Mouse (Mus musculus) forebrain, embryonic 16.5 days (tissue): ENCODE measurements around the gene Apba2. TPM values are rescaled to one million over a fixed set of nuclear protein-coding genes. Genes with fewer than 3 reads are reported as not detected.

Experiments used
- ATAC-seq: fragments of 200-750 bp; cut with Nextera tagmentation; 2 replicates; pipeline ENCODE4 v1.8.0; 2017; ENCODE audit warnings: mild to moderate bottlenecking, moderate library complexity
- H3K27ac ChIP-seq: fragments of 300-500 bp; sonication (generic); 2 replicates; pipeline ENCODE4 v1.5.1; 2014; ENCODE audit warnings: low read length, control low read depth
- H3K27me3 ChIP-seq: fragments of 300-500 bp; sonication (generic); replicated peaks from 2 replicates; pipeline ENCODE4 v1.6.1; 2014; ENCODE audit warnings: low read length; ENCODE audit not compliant: control insufficient read depth, insufficient read depth
- H3K36me3 ChIP-seq: fragments of 300-500 bp; sonication (generic); 2 replicates; pipeline ENCODE4 v1.6.1; 2014; ENCODE audit not compliant: control insufficient read depth, insufficient read depth
- H3K4me1 ChIP-seq: fragments of 300-500 bp; sonication (generic); replicated peaks from 2 replicates; pipeline ENCODE4 v1.6.1; 2014; ENCODE audit warnings: low read length; ENCODE audit not compliant: control insufficient read depth, insufficient read depth
- H3K4me2 ChIP-seq: fragments of 300-500 bp; sonication (generic); 2 replicates; pipeline ENCODE4 v1.6.1; 2014; ENCODE audit warnings: mild to moderate bottlenecking, low read length, control low read depth
- H3K4me3 ChIP-seq: fragments of 300-500 bp; sonication (generic); replicated peaks from 2 replicates; pipeline ENCODE4 v1.5.1; 2014; ENCODE audit warnings: mild to moderate bottlenecking, low read length, control low read depth
- H3K9ac ChIP-seq: fragments of 300-500 bp; sonication (generic); replicated peaks from 2 replicates; pipeline ENCODE4 v1.6.1; 2014; ENCODE audit warnings: low read depth, low read length, control low read depth
- H3K9me3 ChIP-seq: fragments of 300-500 bp; sonication (generic); 2 replicates; pipeline ENCODE4 v1.6.1; 2016; ENCODE audit warnings: low read length; ENCODE audit not compliant: control insufficient read depth
- WGBS: fragments of 180-500 bp; shearing (Covaris S2); extraction: QIAGEN DNeasy Blood & Tissue Kit; methylation state at CpG from one replicate; pipeline ENCODE4 v1.1.7; 2014; 5-methylcytosine and 5-hydroxymethylcytosine counted together
- polyA plus RNA-seq: library from polyadenylated mRNA; unstranded; fragments of >200 nt; fragmentation: Nextera tagmentation; extraction: Ambion mirVana; gene quantifications from 2 replicates; pipeline ENCODE4 v1.2.1, GENCODE M21; 2015

Apba2 gene
- polyA plus RNA-seq, 1 experiment from 2014 or later: 176 TPM

DNA sequence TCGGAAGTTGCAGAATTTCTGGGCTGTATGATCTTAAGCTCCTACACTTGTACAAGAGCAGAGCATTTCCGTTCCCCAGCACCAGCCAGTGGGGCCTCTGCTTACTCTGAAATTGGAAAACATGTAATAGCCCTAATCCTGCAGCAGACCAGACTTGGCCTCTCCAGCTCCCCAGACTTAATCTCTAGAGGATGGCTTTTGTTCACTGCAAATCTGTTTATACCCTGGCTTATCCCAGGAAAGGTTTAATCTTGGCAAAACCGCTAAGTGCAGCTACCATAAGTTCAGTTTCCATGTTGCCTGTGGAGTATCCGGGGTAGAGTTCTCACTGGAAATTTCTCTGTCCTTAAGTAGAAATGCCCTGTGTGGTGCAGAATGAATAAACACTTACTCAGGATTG, 206.7 kb downstream of the Apba2 start:
- WGBS: 78% methylated on average over 4 of the region's 4 CpGs
- H3K27ac ChIP-seq: no peak overlapping the region
- ATAC-seq: no peak

DNA sequence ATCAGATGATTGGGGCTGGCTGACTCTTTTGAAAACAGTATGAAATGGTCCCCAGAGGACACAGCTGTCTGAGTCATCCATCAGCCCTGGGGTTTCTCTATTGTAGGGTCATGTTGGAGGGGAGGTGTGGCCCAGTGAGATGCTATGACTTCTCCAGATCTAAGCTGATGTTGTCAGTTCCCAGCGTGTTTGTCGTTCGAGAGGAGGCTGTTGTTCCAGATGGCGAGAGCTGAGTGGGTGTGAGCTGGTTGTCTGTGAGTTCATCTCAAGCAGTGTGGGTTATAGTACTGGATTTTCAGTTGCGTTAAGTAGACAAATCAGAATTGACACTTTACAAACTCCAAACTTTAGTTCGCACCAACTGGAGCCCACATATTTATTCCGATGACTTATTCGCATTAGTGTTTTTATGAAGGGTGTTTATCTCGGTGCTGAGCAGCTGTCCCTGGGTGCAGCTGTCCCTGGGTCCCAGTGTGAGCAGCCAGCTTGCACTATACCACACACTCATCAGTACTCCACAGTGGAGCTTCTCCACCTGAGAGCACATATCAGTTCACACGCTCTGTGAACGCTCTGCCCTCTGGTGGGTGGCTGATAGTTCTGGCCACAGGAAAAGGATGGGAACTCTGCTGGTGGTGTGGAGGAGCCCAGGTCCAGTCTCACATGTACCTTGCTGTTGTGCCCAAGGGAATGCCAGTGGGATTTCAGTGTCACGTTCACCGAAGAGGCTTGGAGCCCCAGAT, 208.2 kb downstream of the Apba2 start:
- Histone ChIP-seq H3K4me2 (no peak overlapping the region), H3K36me3 (no peaks in the 10 kb centered on the region), H3K4me1 (no peaks in the 10 kb centered on the region), H3K27ac (no peak overlapping the region), H3K27me3 (no peaks in the 10 kb centered on the region), H3K4me3 (no peak overlapping the region), H3K9me3 (no peaks in the 10 kb centered on the region), H3K9ac (no peak overlapping the region)
- peak; percentile 48; the same call in 1 of the 2 replicates for ATAC-seq
- WGBS: 83% methylated on average over 13 of the region's 13 CpGs

More for the DNA sequence above, 206.7 kb downstream of the Apba2 start:
- Histone ChIP-seq H3K9ac (no peak overlapping the region), H3K9me3 (no peaks in the 10 kb centered on the region), H3K27me3 (no peaks in the 10 kb centered on the region), H3K4me3 (no peak overlapping the region), H3K36me3 (no peaks in the 10 kb centered on the region), H3K4me2 (no peak overlapping the region), H3K4me1 (no peaks in the 10 kb centered on the region)

DNA sequence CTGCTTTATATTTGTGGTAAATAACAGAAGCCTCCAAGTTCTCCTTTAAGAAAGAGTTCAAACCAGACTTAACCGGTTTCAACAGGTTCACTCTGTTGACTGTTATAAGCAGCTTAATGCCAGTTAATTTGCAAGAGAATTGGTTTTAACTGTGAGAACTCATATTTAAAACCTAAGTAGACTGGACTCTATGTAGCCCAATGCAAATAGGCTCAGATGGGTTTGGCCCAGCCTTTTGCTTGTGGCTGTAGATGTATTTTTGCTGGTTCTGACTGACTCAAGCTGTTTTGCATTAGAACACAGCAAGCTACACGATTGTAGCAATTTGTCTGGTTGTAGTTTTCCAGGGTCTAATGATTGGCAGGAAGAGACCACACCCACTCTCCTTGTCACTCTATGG, 214.8 kb downstream of the Apba2 start:
- H3K4me2 ChIP-seq: no peak overlapping the region
- H3K4me1 ChIP-seq: no peaks in the 10 kb centered on the region
- H3K9me3 ChIP-seq: no peaks in the 10 kb centered on the region
- 67% methylated on average over 2 of the region's 2 CpGs for WGBS
- H3K9ac ChIP-seq: no peak overlapping the region
- H3K27ac ChIP-seq: no peak overlapping the region
- H3K4me3 ChIP-seq: no peak overlapping the region
- no peak for ATAC-seq
- 0 out of 2 replicates have a peak, but pooled peaks cover 2% of the 10 kb centered on the region for H3K36me3 ChIP-seq
- H3K27me3 ChIP-seq: no peaks in the 10 kb centered on the region

DNA sequence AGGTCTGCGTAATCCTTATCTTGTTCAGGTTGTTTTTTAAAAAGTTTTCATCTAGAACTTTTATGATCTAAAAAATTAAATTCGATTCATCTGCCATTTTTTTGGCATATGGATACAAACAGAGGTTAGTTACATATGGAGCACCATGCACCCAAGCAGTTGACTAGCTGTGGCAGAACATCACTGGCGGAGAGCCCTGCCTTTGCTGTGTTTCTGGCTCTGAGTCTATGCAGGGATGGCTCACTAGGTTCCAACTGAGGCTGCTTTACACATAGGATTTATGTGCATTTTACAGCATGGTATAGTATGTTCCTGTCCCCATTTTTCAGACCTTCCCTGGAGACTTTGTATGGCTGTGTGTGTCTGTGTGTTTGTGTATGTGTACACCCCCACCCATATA, 221.8 kb downstream of the Apba2 start:
- H3K4me1 ChIP-seq: peaks cover 13% of the 10 kb centered on the region
- H3K27ac ChIP-seq: no peak overlapping the region
- H3K9ac ChIP-seq: no peak overlapping the region
- no peaks in the 10 kb centered on the region for H3K27me3 ChIP-seq
- no peaks in the 10 kb centered on the region for H3K9me3 ChIP-seq
- no peak overlapping the region for H3K4me3 ChIP-seq
- WGBS: 74% methylated on average over 3 of the region's 3 CpGs
- 0 out of 2 replicates have a peak, but pooled peaks cover 2% of the 10 kb centered on the region for H3K36me3 ChIP-seq
- peak; percentile 45 for ATAC-seq
- H3K4me2 ChIP-seq: no peak overlapping the region

DNA sequence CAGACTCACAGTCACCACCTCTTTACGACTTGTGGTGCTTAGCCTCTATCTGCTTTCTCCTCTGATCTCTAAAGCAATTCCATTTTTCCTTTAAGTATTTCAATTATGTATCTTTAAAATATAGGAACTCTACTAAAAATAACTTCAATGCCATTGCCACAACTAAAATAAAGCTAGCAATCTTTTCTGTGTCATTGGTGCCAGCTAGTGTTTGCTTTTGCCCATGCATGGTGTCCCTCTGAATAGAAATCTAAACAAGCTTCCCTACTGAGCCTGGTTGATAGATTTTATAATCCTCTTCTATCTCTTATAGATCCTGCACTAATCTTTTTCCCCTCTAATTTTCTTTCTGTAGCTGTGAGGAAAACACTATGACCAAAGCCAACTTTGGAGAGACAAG, 222.9 kb downstream of the Apba2 start:
- Histone ChIP-seq H3K4me3 (no peak overlapping the region), H3K9ac (no peak overlapping the region), H3K27ac (no peak overlapping the region), H3K4me2 (no peak overlapping the region), H3K4me1 (peaks cover 16% of the 10 kb centered on the region), H3K36me3 (no peaks in the 10 kb centered on the region), H3K27me3 (no peaks in the 10 kb centered on the region), H3K9me3 (no peaks in the 10 kb centered on the region)
- WGBS: 89% methylated on average over 1 of the region's 1 CpGs
- ATAC-seq: no peak

DNA sequence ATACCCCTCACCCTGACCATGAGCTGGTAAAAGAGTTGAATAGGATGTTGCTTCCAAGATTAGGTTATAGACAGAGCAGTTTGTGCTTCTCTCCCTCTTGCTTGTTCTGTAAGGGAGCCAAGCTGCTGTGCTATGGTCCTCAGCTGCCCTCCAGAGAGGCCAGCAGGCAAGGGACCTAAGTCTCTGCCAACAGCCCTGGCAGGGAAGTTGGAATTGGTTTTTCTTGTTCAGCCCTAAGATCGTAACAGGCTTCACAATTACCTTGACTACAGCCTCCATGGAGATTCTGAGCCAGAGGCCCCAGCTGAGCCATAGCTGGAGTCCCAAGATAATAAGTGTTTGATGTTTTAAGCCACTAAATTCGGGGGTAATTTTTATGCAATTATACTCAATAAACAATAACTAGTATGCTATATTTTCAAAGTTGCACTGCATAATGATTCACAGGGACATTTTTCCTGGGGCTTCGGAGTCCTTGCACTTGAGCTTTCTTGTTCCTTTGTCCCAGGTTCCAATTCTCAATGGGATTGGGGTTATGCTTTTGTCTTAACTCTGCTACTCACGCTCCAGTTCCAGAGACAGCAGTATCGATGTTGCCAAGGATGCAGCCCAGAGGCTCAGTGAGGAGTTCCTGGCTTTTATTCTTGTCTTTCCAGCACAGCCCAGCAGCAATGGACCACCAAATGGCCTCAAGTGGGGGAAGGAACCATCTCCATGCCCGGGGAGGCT, 224.6 kb downstream of the Apba2 start:
- 51% methylated on average over 6 of the region's 6 CpGs for WGBS
- H3K4me2 ChIP-seq: no peak overlapping the region
- H3K9me3 ChIP-seq: no peaks in the 10 kb centered on the region
- H3K36me3 ChIP-seq: no peaks in the 10 kb centered on the region
- no peak overlapping the region for H3K4me3 ChIP-seq
- H3K27ac ChIP-seq: no peak overlapping the region
- H3K9ac ChIP-seq: no peak overlapping the region
- H3K27me3 ChIP-seq: no peaks in the 10 kb centered on the region
- peaks cover 16% of the 10 kb centered on the region for H3K4me1 ChIP-seq
- peak; percentile 8; the same call in 1 of the 2 replicates for ATAC-seq

DNA sequence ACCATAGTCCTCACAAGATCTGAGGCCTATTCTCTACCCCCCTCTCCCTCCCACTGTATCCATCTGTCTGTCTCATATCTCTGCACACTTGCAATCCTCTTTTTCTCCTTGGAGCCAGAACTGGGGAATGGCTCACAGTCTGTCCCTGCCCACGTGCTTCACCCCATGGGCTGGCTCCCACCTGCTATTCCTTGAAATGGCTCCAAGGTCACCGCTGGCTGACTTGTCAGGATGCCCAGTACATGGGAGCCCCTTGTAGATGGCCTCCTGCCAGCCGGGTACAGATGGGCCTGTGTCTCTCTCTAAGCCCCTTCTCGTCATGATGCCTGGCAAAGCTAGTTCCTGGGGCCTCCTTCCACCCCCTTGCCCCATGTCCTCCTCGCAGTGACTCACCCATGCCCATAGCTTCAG, 226.7 kb downstream of the Apba2 start:
- no peaks in the 10 kb centered on the region for H3K27me3 ChIP-seq
- ATAC-seq: peak; percentile 51
- H3K4me3 ChIP-seq: no peak overlapping the region
- H3K4me2 ChIP-seq: no peak overlapping the region
- H3K36me3 ChIP-seq: no peaks in the 10 kb centered on the region
- H3K9ac ChIP-seq: no peak overlapping the region
- peaks cover 16% of the 10 kb centered on the region for H3K4me1 ChIP-seq
- 38% methylated on average over 5 of the region's 5 CpGs for WGBS
- no peak overlapping the region for H3K27ac ChIP-seq
- no peaks in the 10 kb centered on the region for H3K9me3 ChIP-seq

DNA sequence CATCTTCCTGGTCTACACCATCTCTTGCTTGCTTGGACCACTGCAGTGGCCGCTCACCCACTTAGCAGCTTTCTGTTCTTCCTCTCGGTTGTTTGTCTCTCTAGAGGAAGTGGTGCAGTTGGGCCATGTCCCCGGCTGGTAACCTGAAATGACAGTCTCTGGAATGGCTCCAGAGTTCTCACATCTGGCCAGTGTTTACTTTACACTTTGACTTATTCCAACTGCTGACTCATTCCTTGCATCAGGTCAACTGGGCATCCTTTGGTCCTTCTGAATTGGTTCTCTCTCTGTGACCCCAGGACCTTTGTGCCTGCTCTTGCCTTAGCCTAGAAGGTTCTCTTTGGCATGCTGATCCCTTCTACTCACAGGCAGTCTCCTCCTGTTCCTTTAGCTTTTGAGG, 227.3 kb downstream of the Apba2 start:
- H3K4me2 ChIP-seq: no peak overlapping the region
- no peak for ATAC-seq
- WGBS: 93% methylated on average over 3 of the region's 3 CpGs
- H3K9me3 ChIP-seq: no peaks in the 10 kb centered on the region
- H3K27me3 ChIP-seq: no peaks in the 10 kb centered on the region
- no peaks in the 10 kb centered on the region for H3K36me3 ChIP-seq
- H3K9ac ChIP-seq: no peak overlapping the region
- H3K4me3 ChIP-seq: no peak overlapping the region
- H3K4me1 ChIP-seq: peaks cover 16% of the 10 kb centered on the region
- no peak overlapping the region for H3K27ac ChIP-seq

DNA sequence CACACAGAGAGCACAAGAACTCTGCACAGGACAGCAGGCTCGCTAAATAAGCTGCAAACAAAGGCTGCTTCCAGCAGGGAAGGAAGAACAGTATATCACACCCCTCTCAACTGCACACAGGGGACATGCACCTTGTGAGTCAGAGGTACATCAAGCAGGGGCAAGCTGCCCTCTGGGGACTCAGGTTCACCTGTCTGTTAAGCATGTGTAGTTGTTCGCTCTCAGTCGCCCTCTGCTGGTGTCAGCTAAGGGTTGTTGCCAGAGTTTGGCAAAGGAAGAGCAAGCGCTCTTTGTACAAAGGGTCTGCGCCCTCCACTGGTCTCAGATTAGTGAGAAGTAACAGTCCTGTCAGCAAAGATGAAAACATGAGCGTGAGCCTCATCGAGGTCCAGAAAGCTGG, 228.3 kb downstream of the Apba2 start:
- WGBS: 16% methylated on average over 7 of the region's 7 CpGs

More for the DNA sequence above, 228.3 kb downstream of the Apba2 start:
- no peaks in the 10 kb centered on the region for H3K27me3 ChIP-seq
- no peak overlapping the region for H3K4me3 ChIP-seq
- H3K9ac ChIP-seq: no peak overlapping the region
- H3K4me1 ChIP-seq: peaks cover 16% of the 10 kb centered on the region
- H3K4me2 ChIP-seq: no peak overlapping the region
- no peak overlapping the region for H3K27ac ChIP-seq
- no peaks in the 10 kb centered on the region for H3K9me3 ChIP-seq
- no peaks in the 10 kb centered on the region for H3K36me3 ChIP-seq
- peak; percentile 51 for ATAC-seq
